Mouse (Mus musculus): Measurements from ENCODE around the gene Kcnq1.

Gene Kcnq1

GRCm38 (mm10) chr7:143310847-143311246, 204.7 kb downstream of the Kcnq1 start:
- no peak for DNase-seq (ENCODE audit: low read depth, low spot score)

DNA sequence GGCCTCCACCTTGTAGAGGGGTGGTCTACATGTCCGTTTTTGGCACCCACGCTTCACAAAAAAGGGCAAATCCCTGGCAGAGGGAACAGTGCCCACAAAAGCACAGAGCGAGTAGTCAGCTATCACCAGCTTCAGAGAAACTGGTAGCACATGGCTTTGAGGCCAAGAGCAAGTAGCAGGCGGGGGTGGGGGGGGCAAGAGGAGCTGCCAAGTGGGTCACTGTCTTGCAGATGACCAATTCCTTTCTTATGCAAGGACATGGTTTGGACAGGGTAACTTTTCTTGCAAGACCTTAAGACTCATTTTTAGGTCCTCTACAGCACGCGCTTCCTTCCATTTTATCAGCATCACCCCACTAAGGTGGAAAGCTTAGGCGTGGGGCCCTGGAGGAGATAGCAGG, 205.3 kb downstream of the Kcnq1 start:
- no peak for DNase-seq (ENCODE audit: low read depth, low spot score)

DNA sequence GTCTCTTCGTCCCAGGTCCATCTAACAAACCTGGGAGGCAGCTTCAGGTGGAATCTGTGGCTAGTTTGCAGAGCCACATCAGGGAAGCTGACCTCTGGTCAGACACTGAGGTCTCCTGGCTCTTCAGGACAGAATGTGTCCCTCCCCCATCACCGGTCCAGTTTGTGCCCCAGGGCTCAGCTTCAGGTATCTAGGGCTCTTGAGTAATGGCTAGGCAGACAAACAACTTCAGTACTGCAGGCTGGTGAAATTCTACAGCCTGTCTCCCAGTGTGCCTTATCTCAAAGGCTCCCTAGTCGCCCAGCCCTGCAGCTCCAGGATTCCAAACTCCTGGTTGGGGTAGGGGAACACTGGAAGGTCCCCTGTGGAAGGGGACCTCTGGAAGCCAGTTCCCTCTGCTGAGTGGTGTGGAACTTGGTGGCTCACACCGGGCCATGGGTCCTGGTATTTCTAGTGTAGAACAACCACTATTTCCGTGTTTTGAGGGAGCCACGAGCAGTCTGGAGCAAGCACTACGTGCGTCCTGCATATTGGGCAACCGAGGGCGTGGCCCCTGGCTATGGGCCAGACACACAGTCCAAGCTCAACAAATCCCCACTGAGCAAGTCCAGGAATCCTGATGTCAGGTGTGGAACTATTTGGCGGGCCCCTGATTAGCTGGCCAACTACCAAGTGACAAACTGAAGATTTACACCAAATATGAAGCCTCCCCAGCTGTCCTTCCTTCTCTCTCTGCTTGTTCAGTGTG, 207.6 kb downstream of the Kcnq1 start:
- DNase-seq (ENCODE audit: low read depth, low spot score), result no peak

- no peak for DNase-seq (ENCODE audit: low read depth, low spot score)
Measured at GRCm38 (mm10) chr7:143318512-143318911, 212.3 kb downstream of the Kcnq1 start.

DNA sequence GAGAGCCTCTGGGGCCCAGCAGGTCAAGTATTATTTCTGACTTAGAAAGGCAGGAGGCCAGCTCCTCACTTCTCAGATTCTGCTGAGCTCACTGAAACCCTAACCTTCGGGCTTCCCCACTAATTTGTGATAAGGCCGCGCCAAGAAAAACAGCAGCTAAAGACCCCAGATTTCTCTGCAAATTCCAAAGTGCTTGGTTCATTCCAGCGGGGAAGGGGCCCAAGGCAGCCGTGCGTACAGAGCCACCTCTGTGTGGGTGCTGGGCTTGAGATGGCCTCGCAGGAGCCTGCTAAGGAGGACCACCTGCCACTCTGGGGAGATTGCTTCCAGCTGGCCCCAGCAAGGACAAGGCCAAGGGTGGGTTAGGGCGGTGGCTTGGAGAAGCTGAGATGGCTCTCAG, 214.2 kb downstream of the Kcnq1 start:
- DNase-seq (ENCODE audit: low read depth, low spot score), result no peak

DNA sequence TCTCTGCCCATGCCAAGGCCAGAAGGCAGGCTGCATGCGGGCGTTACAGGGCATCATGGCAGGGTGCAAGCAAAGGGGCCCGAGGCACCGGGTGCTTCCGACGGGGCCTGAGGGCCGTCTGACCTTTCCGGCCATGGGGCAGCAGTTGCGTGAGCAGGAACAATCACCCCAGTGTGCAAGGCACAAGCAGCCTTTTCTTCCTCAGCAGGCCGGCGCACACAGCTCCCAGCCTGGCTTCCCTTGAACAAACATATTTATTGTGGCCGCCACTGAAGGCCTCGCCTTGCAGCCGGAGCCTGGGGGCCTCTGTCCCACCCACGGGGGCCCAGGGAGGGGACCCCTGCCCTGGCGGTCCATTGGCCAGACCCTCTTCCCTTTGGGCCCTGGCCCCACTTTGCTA, 218.9 kb downstream of the Kcnq1 start:
- DNase-seq (ENCODE audit: low read depth, low spot score), result no peak

DNA sequence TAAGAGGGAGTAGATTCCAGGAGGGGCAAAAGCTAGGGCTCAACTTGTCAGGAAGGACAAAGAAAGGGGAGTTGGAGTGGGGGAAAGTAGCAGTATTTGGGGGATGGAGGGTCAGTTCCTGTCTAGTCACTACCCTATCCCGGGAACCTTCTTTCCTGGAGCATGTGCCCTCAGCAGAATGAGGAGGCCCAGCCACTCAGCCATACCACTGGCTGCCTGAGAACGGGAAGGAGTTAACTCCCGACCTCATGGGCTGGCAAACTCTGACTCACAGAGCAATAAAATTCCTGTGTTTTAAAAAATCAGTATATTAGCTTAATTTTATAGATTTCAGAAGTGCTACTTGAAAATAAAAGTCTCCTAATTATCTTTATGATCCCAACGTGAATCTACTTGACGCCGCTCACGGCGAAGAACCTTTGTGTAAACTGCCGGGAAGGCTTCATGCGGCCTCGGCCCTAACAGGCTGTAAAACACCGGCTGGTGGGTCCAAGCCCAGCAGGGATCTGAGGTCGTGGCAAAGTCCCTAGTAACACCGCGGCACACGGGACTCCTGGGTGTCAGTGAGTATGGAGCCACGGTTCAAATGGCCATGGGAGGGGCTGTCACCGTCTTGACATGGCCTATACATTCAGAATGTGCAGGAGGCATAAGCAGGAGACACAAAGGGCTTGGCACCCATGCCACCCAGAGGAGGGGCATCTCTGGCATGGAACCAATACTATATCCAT, 222.2 kb downstream of the Kcnq1 start:
- no peak for DNase-seq (ENCODE audit: low read depth, low spot score)

DNA sequence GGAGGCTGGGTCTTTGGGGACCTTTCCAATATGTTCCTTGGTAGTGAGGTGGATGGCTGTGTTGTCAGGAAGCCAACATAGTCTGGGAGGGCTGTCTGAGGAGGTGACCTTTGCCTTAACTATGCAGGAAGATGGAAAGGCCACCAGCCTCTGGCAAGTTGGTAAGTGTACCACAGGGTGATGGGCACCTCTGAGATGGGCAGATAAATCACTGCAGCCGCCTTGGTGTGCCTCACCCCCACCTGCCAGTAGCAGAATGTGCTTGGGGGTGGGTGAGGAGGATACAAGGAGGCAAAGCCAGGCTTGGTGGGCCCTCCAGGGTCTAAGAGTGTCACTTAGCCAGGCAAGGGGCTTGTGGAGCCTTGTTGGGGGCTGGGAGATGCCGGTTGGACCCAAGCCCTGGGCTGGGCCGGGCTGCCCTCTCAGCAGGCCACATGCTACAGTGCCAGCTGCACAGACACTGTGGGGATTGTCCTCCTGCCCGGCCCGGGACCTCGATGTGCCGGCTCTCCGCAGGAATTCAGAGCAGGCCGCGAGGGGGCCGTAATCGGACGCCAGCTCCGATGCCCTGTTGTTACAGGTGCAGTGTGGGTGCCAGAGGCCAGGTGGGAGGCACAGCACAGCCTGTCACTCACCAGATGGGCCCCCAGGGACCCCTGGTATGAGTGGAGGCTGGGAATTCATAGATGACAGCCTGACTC, 223.1 kb downstream of the Kcnq1 start:
- no peak for DNase-seq (ENCODE audit: low read depth, low spot score)

- no peak for DNase-seq (ENCODE audit: low read depth, low spot score)
Measured at GRCm38 (mm10) chr7:143333040-143333439, 226.9 kb downstream of the Kcnq1 start.

GRCm38 (mm10) chr7:143333604-143334003, 227.4 kb downstream of the Kcnq1 start:
- no peak for DNase-seq (ENCODE audit: low read depth, low spot score)

- no peak for DNase-seq (ENCODE audit: low read depth, low spot score)
Measured at GRCm38 (mm10) chr7:143338690-143339089, 232.5 kb downstream of the Kcnq1 start.

- peak; percentile 34 for DNase-seq (ENCODE audit: low read depth, low spot score)
Measured at GRCm38 (mm10) chr7:143340601-143341281, 234.6 kb downstream of the Kcnq1 start.

GRCm38 (mm10) chr7:143341301-143341980, 235.3 kb downstream of the Kcnq1 start:
- no peak for DNase-seq (ENCODE audit: low read depth, low spot score)

- no peak for DNase-seq (ENCODE audit: low read depth, low spot score)
Measured at GRCm38 (mm10) chr7:143343781-143344306, 237.7 kb downstream of the Kcnq1 start.

GRCm38 (mm10) chr7:143349287-143349686, 243.1 kb downstream of the Kcnq1 start:
- no peak for DNase-seq (ENCODE audit: low read depth, low spot score)

DNA sequence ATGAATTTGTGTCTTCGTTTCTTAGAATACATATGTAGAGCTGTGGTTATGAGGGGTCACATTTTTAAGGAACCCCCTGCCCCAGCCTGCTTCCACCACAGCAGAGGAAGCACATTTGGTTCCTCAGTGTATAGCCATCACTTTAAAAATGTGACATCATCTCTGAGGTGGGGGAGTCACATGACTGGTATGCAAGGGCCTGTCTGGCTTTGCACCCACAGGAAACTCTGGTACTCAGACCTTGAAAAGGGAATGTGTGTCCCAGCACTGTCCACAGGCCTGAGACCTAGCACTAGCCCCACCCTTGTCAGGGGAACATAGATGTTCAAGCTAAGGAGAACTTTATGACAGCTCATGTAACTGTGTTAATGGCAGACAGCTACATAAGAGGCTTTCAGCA, 243.7 kb downstream of the Kcnq1 start:
- DNase-seq (ENCODE audit: low read depth, low spot score), result no peak

DNA sequence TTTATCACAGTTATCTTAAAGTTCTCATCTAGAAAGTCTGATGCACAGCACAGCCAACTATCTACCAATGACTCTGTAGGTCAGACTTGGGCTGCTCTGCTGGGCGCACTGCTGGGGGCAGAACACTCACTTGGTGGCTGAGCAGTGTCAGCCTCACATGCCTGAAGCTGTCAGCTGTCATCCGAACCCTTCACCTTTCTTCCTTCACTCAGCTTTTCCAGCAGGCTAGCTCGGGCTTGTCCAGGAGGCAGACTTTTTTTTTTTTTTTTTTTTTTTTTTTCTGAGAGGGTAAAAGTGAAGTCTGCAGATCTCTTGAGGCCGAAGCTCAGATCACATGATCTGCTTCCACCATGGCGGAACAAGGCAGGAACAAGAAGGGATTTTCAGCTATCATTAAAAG, 249.7 kb downstream of the Kcnq1 start:
- no peak for DNase-seq (ENCODE audit: low read depth, low spot score)

DNA sequence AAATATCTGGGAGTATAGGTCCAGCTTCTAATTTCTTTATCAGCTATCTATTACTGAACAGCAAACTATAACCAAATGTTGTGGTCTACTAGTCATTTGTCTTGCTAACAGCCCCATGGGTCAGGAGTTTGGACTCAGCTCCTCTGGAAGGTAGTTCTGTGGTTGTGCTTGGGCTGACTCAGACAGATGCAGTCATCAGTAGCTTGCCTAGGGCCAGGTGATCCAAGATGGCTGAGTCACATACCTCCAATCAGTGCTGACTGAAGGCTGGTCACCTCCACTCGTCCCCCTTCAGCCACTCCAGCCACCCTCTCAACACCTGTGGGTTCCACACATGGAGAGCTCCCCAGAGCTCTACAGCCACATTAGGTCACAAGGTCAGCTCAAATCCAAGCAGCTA, 250.9 kb downstream of the Kcnq1 start:
- no peak for DNase-seq (ENCODE audit: low read depth, low spot score)

- no peak for DNase-seq (ENCODE audit: low read depth, low spot score)
Measured at GRCm38 (mm10) chr7:143357831-143358230, 251.7 kb downstream of the Kcnq1 start.

DNA sequence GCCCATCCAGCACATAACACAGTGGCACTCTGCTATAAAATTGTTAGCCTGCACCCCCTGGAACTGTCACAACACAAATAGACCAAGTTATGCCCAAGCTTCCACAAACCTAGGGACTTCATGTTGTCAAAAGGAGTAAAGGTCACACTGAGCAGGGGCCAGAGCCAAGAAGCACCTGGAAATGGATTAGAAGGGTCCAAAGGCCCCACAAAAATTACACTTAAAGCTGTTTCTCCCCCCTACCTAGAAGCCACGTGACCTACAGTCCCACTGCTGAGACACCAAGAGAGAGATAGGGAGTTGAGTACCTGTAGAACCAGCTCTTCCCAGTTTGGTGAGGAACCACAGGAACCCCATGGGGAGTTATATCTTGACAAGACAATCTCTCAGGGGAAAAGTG, 253.6 kb downstream of the Kcnq1 start:
- no peak for DNase-seq (ENCODE audit: low read depth, low spot score)

GRCm38 (mm10) chr7:143360776-143361175, 254.6 kb downstream of the Kcnq1 start:
- no peak for DNase-seq (ENCODE audit: low read depth, low spot score)

All from brain, embryonic 18.5 days (tissue).